Mouse (Mus musculus) embryonic facial prominence, embryonic 12.5 days (tissue): ENCODE results near the gene Cybb. TPM values are rescaled to one million over a fixed set of nuclear protein-coding genes. Genes with fewer than 3 reads are reported as not detected.
"Not testable (repeated sequence)": the region's sequence is repeated elsewhere in the genome, so short reads cannot be mapped to it uniquely, and the experiment has no call there.

Experiments
- ATAC-seq: fragments of 200-750 bp; cut with Nextera tagmentation; 2 replicates; pipeline ENCODE4 v1.8.0; 2017; ENCODE audit not compliant: insufficient number of reproducible peaks, insufficient read depth, low FRiP score, low TSS enrichment
- H3K27ac ChIP-seq: fragments of 300-500 bp; sonication (generic); 2 replicates; pipeline ENCODE4 v1.5.1; 2016; ENCODE audit warnings: mild to moderate bottlenecking
- H3K27me3 ChIP-seq: fragments of 300-500 bp; sonication (generic); 2 replicates; pipeline ENCODE4 v1.6.1; 2016; ENCODE audit warnings: mild to moderate bottlenecking, moderate library complexity
- H3K36me3 ChIP-seq: fragments of 300-500 bp; sonication (generic); 2 replicates; pipeline ENCODE4 v1.6.1; 2016; ENCODE audit warnings: mild to moderate bottlenecking
- H3K4me1 ChIP-seq: fragments of 300-500 bp; sonication (generic); 2 replicates; pipeline ENCODE4 v1.6.1; 2016
- H3K4me2 ChIP-seq: fragments of 300-500 bp; sonication (generic); replicated peaks from 2 replicates; pipeline ENCODE4 v1.6.1; 2016; ENCODE audit warnings: mild to moderate bottlenecking, moderate library complexity
- H3K4me3 ChIP-seq: fragments of 300-500 bp; sonication (generic); 2 replicates; pipeline ENCODE4 v1.5.1; 2016; ENCODE audit warnings: mild to moderate bottlenecking
- H3K9ac ChIP-seq: fragments of 300-500 bp; sonication (generic); 2 replicates; pipeline ENCODE4 v1.6.1; 2016; ENCODE audit warnings: mild to moderate bottlenecking, moderate library complexity
- H3K9me3 ChIP-seq: fragments of 300-500 bp; sonication (generic); 2 replicates; pipeline ENCODE4 v1.6.1; 2016; ENCODE audit warnings: mild to moderate bottlenecking, moderate library complexity
- WGBS: fragments of 180-500 bp; shearing (Covaris S2); methylation state at CpG from one replicate; pipeline ENCODE4 v1.1.7; 2016; 5-methylcytosine and 5-hydroxymethylcytosine counted together
- polyA plus RNA-seq: library from polyadenylated mRNA; unstranded; fragments of >200 nt; fragmentation: Nextera tagmentation; extraction: Ambion mirVana; gene quantifications from 2 replicates; pipeline ENCODE4 v1.2.1, GENCODE M21; 2016

Gene Cybb
- polyA plus RNA-seq, result 0.83 and 1.00 TPM in 2 replicates

DNA sequence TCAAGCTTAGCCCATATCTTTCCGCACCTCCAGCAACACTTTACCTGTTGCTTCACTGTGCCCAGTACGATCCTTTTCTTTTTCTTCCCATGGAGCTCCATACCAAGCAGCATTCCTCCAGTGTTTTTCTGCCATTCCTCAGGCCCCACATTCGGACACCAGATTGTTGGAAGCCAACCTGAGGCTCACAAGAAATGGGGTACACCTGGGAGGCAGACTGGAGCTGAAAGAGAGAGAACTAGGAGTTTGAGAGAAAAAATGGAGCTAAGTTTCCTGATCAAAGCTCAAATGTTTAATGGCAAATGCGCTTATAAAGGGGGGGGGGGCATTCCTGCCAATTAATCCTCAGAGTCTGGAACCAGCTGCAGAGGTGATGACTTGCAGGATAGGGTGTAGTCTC, at the start of gene Cybb:
Gene Cybb, minus strand, starts transcription at position 101 of the 400 bp plus-strand sequence.
- no peaks in the 10 kb centered on the region for H3K9me3 ChIP-seq
- H3K36me3 ChIP-seq, result no peaks in the 10 kb centered on the region
- WGBS, result 78% methylated on average over 4 of the region's 4 CpGs
- H3K4me2 ChIP-seq, result no peak within 1 kb of the TSS
- ATAC-seq, result no peak
- H3K9ac ChIP-seq, result no peak within 1 kb of the TSS
- no peak within 1 kb of the TSS for H3K27ac ChIP-seq
- no peak within 1 kb of the TSS for H3K4me3 ChIP-seq
- no peaks in the 10 kb centered on the region for H3K27me3 ChIP-seq
- no peaks in the 10 kb centered on the region for H3K4me1 ChIP-seq

DNA sequence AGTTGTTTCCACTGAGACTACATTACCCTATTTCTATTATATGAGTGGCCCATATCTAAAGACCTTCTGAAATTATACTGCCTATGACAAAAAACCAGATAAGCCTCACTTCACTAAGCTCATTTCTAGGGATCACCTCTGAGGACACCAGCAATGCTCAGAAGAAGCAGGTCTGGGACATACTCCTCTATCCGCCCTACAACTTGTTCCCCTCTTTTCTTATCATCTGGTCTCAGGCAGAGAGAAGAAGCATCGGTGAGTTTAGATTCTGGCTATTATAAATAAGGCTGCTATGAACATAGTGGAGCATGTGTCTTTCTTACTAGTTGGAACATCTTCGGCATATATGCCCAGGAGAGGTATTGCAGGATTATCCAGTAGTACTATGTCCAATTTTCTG, 49.3 kb upstream of the Cybb start:
- Histone ChIP-seq H3K9ac (no peak overlapping the region), H3K4me3 (no peak overlapping the region), H3K36me3 (no peaks in the 10 kb centered on the region), H3K27ac (no peak overlapping the region), H3K9me3 (no peaks in the 10 kb centered on the region), H3K27me3 (no peaks in the 10 kb centered on the region), H3K4me2 (no peak overlapping the region), H3K4me1 (no peaks in the 10 kb centered on the region)
- no peak for ATAC-seq
- WGBS, result 83% methylated on average over 3 of the region's 3 CpGs

- H3K4me1 ChIP-seq, H3K4me3 ChIP-seq, H3K9ac ChIP-seq, H3K9me3 ChIP-seq, H3K4me2 ChIP-seq, H3K27me3 ChIP-seq, H3K27ac ChIP-seq, H3K36me3 ChIP-seq, ATAC-seq: not testable (repeated sequence)
- 38% methylated on average over 2 of the region's 2 CpGs for WGBS
These were observed 32.4 kb upstream of the Cybb start for GRCm38 (mm10) chrX:9519969-9520368.

- not testable (repeated sequence) for H3K9me3 ChIP-seq, H3K4me1 ChIP-seq, H3K27ac ChIP-seq, H3K27me3 ChIP-seq, H3K4me3 ChIP-seq, H3K36me3 ChIP-seq, H3K9ac ChIP-seq, H3K4me2 ChIP-seq, ATAC-seq
These were observed 30.0 kb upstream of the Cybb start for GRCm38 (mm10) chrX:9517531-9517930.

DNA sequence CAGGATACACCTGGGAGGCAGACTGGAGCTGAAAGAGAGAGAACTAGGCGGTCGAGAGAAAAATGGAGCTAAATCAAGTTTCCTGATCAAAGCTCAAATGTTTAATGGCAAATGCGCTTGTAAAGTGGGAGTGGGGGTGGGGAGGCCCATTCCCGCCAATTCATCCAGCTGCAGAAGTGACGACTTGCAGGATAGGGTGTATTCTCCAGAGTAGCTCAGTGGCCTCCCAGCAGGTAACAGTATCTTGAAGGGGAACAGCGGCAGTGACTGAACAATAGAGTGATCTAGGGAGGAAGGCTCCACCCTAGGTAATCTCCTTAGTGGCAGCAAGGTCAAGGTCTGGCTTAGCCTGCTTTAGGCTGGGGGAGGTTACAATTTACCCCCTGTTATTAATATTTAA, 12.5 kb downstream of the Cybb start:
- not testable (repeated sequence) for H3K9me3 ChIP-seq, H3K4me2 ChIP-seq, H3K36me3 ChIP-seq, ATAC-seq, H3K27me3 ChIP-seq, H3K27ac ChIP-seq, H3K4me1 ChIP-seq, H3K4me3 ChIP-seq, H3K9ac ChIP-seq
- WGBS, result 83% methylated on average over 6 of the region's 6 CpGs

GRCm38 (mm10) chrX:9474440-9474839, 13.1 kb downstream of the Cybb start:
- Histone ChIP-seq H3K27me3 (no peaks in the 10 kb centered on the region), H3K36me3 (no peaks in the 10 kb centered on the region), H3K9me3 (no peaks in the 10 kb centered on the region), H3K9ac (no peak overlapping the region), H3K4me2 (no peak overlapping the region), H3K27ac (no peak overlapping the region), H3K4me3 (no peak overlapping the region), H3K4me1 (no peaks in the 10 kb centered on the region)
- ATAC-seq, result no peak

GRCm38 (mm10) chrX:9473768-9474167, 13.8 kb downstream of the Cybb start:
- H3K27me3 ChIP-seq, result no peaks in the 10 kb centered on the region
- no peak overlapping the region for H3K4me2 ChIP-seq
- no peak overlapping the region for H3K4me3 ChIP-seq
- no peaks in the 10 kb centered on the region for H3K4me1 ChIP-seq
- no peak overlapping the region for H3K27ac ChIP-seq
- no peak overlapping the region for H3K9ac ChIP-seq
- no peaks in the 10 kb centered on the region for H3K36me3 ChIP-seq
- ATAC-seq, result no peak
- H3K9me3 ChIP-seq, result no peaks in the 10 kb centered on the region
- WGBS, result 74% methylated on average over 2 of the region's 2 CpGs

- no peak overlapping the region for H3K4me2 ChIP-seq
- H3K4me1 ChIP-seq, result no peaks in the 10 kb centered on the region
- H3K27me3 ChIP-seq, result no peaks in the 10 kb centered on the region
- 44% methylated on average over 3 of the region's 3 CpGs for WGBS
- no peak overlapping the region for H3K27ac ChIP-seq
- H3K36me3 ChIP-seq, result no peaks in the 10 kb centered on the region
- no peaks in the 10 kb centered on the region for H3K9me3 ChIP-seq
- H3K9ac ChIP-seq, result no peak overlapping the region
- no peak overlapping the region for H3K4me3 ChIP-seq
- no peak for ATAC-seq
These were observed 16.7 kb downstream of the Cybb start for GRCm38 (mm10) chrX:9470811-9471388.

DNA sequence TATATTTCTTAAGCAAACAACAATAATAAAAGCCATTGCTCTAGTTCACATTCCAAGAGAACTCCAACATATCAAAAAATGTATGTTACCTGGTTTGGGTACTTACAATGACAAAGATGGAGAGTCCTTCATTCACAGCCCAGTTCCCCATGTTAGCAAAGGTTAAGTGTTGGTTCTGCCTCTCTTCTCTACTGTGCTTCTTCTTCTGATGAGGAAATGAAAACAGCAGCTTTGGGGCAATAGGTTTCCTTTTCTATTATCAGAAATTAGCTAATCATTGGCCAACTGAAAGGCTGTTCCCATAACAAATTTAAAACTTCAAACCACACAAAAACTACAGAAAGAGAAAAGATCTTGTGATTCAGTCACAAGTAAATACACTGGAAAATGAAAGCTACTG, 18.5 kb downstream of the Cybb start:
- Histone ChIP-seq H3K9ac (no peak overlapping the region), H3K4me1 (no peaks in the 10 kb centered on the region), H3K9me3 (no peaks in the 10 kb centered on the region), H3K4me3 (no peak overlapping the region), H3K4me2 (no peak overlapping the region), H3K27ac (no peak overlapping the region), H3K36me3 (no peaks in the 10 kb centered on the region), H3K27me3 (no peaks in the 10 kb centered on the region)
- no peak for ATAC-seq

- no peaks in the 10 kb centered on the region for H3K27me3 ChIP-seq
- H3K9me3 ChIP-seq, result no peaks in the 10 kb centered on the region
- no peaks in the 10 kb centered on the region for H3K36me3 ChIP-seq
- no peak overlapping the region for H3K27ac ChIP-seq
- ATAC-seq, result no peak
- no peaks in the 10 kb centered on the region for H3K4me1 ChIP-seq
- H3K4me2 ChIP-seq, result no peak overlapping the region
- WGBS, result 86% methylated on average over 4 of the region's 4 CpGs
- H3K4me3 ChIP-seq, result no peak overlapping the region
- H3K9ac ChIP-seq, result no peak overlapping the region
These were observed 20.6 kb downstream of the Cybb start for GRCm38 (mm10) chrX:9467020-9467419.

- H3K9ac ChIP-seq, result no peak overlapping the region
- no peaks in the 10 kb centered on the region for H3K27me3 ChIP-seq
- H3K36me3 ChIP-seq, result no peaks in the 10 kb centered on the region
- WGBS, result 61% methylated on average over 2 of the region's 2 CpGs
- H3K4me2 ChIP-seq, result no peak overlapping the region
- no peak for ATAC-seq
- no peak overlapping the region for H3K4me3 ChIP-seq
- H3K4me1 ChIP-seq, result no peaks in the 10 kb centered on the region
- H3K9me3 ChIP-seq, result no peaks in the 10 kb centered on the region
- no peak overlapping the region for H3K27ac ChIP-seq
These were observed 21.7 kb downstream of the Cybb start for GRCm38 (mm10) chrX:9465890-9466289.

GRCm38 (mm10) chrX:9462671-9463070, 24.9 kb downstream of the Cybb start:
- Histone ChIP-seq H3K4me2 (no peak overlapping the region), H3K9ac (no peak overlapping the region), H3K4me1 (no peaks in the 10 kb centered on the region), H3K9me3 (no peaks in the 10 kb centered on the region), H3K27ac (no peak overlapping the region), H3K27me3 (no peaks in the 10 kb centered on the region), H3K4me3 (no peak overlapping the region), H3K36me3 (no peaks in the 10 kb centered on the region)
- 81% methylated on average over 3 of the region's 3 CpGs for WGBS
- ATAC-seq, result no peak

- no peaks in the 10 kb centered on the region for H3K4me1 ChIP-seq
- no peak overlapping the region for H3K4me3 ChIP-seq
- H3K9me3 ChIP-seq, result no peaks in the 10 kb centered on the region
- no peak overlapping the region for H3K9ac ChIP-seq
- no peak overlapping the region for H3K27ac ChIP-seq
- H3K27me3 ChIP-seq, result no peaks in the 10 kb centered on the region
- ATAC-seq, result no peak
- H3K36me3 ChIP-seq, result no peaks in the 10 kb centered on the region
- H3K4me2 ChIP-seq, result no peak overlapping the region
These were observed 26.2 kb downstream of the Cybb start for GRCm38 (mm10) chrX:9461399-9461798.
